Mouse (Mus musculus) kidney, embryonic 16.5 days (tissue): ENCODE data around the gene Tmeff1. TPM values are rescaled to one million over a fixed set of nuclear protein-coding genes. Genes with fewer than 3 reads are reported as not detected.
A peak's percentile ranks its signal among the peaks of the same experiment; 100 is the strongest.

Experiments used
- ATAC-seq: fragments of 200-750 bp; cut with Nextera tagmentation; 2 replicates; pipeline ENCODE4 v1.8.0; 2017; ENCODE audit warnings: moderate TSS enrichment; ENCODE audit not compliant: low FRiP score, low TSS enrichment
- H3K27ac ChIP-seq: fragments of 300-500 bp; sonication (generic); 2 replicates; pipeline ENCODE4 v1.5.1; 2014; ENCODE audit warnings: low read length
- H3K27me3 ChIP-seq: fragments of 300-500 bp; sonication (generic); 2 replicates; pipeline ENCODE4 v1.6.1; 2014; ENCODE audit warnings: low read length, control low read depth, mixed read lengths; ENCODE audit not compliant: insufficient read depth
- H3K36me3 ChIP-seq: fragments of 300-500 bp; sonication (generic); 2 replicates; pipeline ENCODE4 v1.6.1; 2014; ENCODE audit warnings: low read length, control low read depth, mixed read lengths; ENCODE audit not compliant: insufficient read depth
- H3K4me1 ChIP-seq: fragments of 300-500 bp; sonication (generic); 2 replicates; pipeline ENCODE4 v1.6.1; 2014; ENCODE audit warnings: low read length, control low read depth, mixed read lengths; ENCODE audit not compliant: insufficient read depth
- H3K4me2 ChIP-seq: fragments of 300-500 bp; sonication (generic); replicated peaks from 2 replicates; pipeline ENCODE4 v1.6.1; 2014; ENCODE audit warnings: low read depth, low read length
- H3K4me3 ChIP-seq: fragments of 300-500 bp; sonication (generic); 2 replicates; pipeline ENCODE4 v1.5.1; 2014; ENCODE audit warnings: mild to moderate bottlenecking, low read length
- H3K9ac ChIP-seq: fragments of 300-500 bp; sonication (generic); replicated peaks from 2 replicates; pipeline ENCODE4 v1.6.1; 2014; ENCODE audit warnings: low read length
- H3K9me3 ChIP-seq: fragments of 300-500 bp; sonication (generic); 2 replicates; pipeline ENCODE4 v1.6.1; 2016; ENCODE audit warnings: low read length, control low read depth
- WGBS: fragments of 180-500 bp; shearing (Covaris S2); extraction: QIAGEN DNeasy Blood & Tissue Kit; methylation state at CpG from one replicate; pipeline ENCODE4 v1.1.7; 2014; 5-methylcytosine and 5-hydroxymethylcytosine counted together
- polyA plus RNA-seq: library from polyadenylated mRNA; unstranded; fragments of >200 nt; fragmentation: Nextera tagmentation; extraction: Ambion mirVana; gene quantifications from 2 replicates; pipeline ENCODE4 v1.2.1, GENCODE M21; 2015

Gene Tmeff1
- polyA plus RNA-seq, 1 experiment from 2014 or later, result 19.8 TPM

DNA sequence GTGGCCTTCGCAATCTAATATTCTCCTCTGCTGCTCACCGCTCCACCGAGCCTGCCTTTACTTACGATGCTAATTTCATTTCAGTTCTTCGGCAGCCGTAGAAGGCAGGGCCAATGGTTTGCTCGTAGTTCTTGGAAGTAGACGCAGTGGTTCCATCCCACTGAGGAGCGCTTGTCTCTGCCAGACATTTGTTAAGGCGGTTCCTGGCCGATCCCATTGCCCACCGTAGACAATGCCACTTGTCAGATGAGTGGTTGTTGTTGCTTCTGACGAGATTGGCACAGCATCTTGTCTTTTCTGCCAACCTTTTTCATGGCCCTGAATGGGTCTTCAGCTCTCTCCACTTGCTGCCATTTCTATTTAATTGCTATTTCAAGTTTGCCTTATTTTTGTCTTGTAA, 44.5 kb downstream of the Tmeff1 start:
- peaks cover 36% of the 10 kb centered on the region for H3K36me3 ChIP-seq
- no peak overlapping the region for H3K4me2 ChIP-seq
- H3K9me3 ChIP-seq, result no peaks in the 10 kb centered on the region; the same call in 1 of the 2 replicates
- 93% methylated on average over 13 of the region's 13 CpGs for WGBS
- no peak overlapping the region for H3K9ac ChIP-seq
- no peak overlapping the region for H3K4me3 ChIP-seq
- H3K4me1 ChIP-seq, result peaks cover 12% of the 10 kb centered on the region; the same call in 1 of the 2 replicates
- H3K27me3 ChIP-seq, result no peaks in the 10 kb centered on the region
- no peak overlapping the region for H3K27ac ChIP-seq
- no peak for ATAC-seq

DNA sequence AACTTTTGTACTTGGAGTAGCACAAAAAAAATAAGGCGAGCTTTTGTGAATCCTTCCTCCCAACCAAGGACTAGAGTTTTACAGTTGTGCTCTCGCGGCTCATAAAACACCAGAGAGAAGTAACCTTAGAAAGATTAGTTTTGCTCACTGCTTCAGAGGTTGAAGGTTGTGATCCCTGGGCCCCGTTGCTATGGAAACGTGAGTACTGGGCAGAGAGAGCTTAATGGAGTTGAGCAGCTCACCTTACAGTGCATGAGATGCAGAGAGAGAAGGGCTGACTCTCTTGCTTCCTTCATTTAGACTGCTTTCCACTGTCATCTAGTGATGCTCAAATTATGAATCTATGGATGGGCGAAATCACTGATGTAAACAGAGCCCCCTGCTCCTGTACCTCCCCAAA, 48.6 kb downstream of the Tmeff1 start:
- Histone ChIP-seq H3K27ac (no peak overlapping the region), H3K27me3 (no peaks in the 10 kb centered on the region), H3K4me2 (no peak overlapping the region), H3K9ac (no peak overlapping the region), H3K4me3 (no peak overlapping the region), H3K36me3 (peaks cover 27% of the 10 kb centered on the region), H3K4me1 (peaks cover 7% of the 10 kb centered on the region; the same call in 1 of the 2 replicates), H3K9me3 (no peaks in the 10 kb centered on the region)
- 28% methylated on average over 6 of the region's 6 CpGs for WGBS
- peak; percentile 82 for ATAC-seq

DNA sequence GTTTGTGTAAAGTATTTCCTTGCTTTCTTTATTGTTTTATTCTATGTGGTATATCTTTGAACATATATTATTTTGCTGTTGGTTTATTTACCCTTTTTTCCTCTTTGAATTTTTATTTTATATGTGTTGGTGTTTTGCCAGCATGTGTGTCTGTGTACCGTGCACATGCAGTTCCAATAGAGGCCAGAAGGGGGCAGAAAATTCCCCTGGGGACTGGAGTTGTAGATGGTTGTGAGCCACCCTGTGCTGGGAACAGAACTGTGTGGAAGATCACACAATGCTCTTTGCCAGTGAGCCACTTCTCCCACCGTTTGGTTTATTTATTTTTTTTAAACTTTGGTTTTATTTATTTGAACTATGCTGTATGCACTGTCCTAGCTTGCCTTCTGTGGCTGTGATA, 49.1 kb downstream of the Tmeff1 start:
- no peak overlapping the region for H3K9ac ChIP-seq
- 48% methylated on average over 2 of the region's 2 CpGs for WGBS
- no peak overlapping the region for H3K4me2 ChIP-seq
- H3K27ac ChIP-seq, result no peak overlapping the region
- peaks cover 21% of the 10 kb centered on the region for H3K36me3 ChIP-seq
- H3K9me3 ChIP-seq, result no peaks in the 10 kb centered on the region
- ATAC-seq, result peak; percentile 22; the same call in 1 of the 2 replicates
- no peak overlapping the region for H3K4me3 ChIP-seq
- peaks cover 7% of the 10 kb centered on the region; the same call in 1 of the 2 replicates for H3K4me1 ChIP-seq
- no peaks in the 10 kb centered on the region for H3K27me3 ChIP-seq

DNA sequence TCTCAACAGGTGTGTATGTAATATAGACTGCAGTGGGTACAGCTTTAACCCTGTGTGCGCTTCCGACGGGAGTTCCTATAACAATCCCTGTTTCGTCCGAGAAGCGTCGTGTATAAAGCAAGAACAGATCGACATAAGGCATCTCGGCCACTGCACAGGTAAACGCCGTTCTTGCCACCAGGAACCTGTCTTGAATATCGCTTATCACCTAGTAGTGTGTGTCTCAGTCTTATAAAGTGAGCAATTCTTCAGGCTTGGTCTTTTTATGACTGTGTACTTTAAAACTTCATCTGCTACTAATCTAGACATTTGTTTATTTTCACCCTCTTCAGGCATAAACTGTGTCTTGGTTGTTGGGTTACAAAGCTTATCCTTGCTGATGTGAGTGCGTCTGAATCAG, 51.9 kb downstream of the Tmeff1 start:
- Histone ChIP-seq H3K4me2 (no peak overlapping the region), H3K4me3 (no peak overlapping the region), H3K27me3 (no peaks in the 10 kb centered on the region), H3K9ac (no peak overlapping the region), H3K9me3 (no peaks in the 10 kb centered on the region), H3K36me3 (peaks cover 22% of the 10 kb centered on the region), H3K4me1 (peaks cover 4% of the 10 kb centered on the region; the same call in 1 of the 2 replicates), H3K27ac (no peak overlapping the region)
- no peak for ATAC-seq
- 91% methylated on average over 13 of the region's 13 CpGs for WGBS

DNA sequence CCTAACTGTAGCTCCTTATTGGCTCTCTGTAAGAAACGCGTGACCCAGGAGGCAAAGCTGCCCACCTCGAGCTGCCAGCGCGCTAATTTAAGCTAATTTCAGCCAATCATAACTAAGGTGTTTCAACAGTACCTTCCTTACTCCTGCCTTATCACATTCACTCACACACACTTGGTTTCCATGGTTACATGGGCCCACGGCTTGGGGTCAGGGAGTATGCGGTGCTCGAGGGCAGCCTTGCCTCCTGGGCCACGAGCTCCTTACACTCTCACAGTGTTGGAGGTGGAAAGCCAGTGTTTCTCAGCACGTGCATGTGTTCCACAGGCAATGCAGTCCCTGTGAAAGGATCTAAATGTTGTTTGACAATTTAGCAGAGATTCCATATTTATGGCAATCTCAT, 53.2 kb downstream of the Tmeff1 start:
- ATAC-seq, result no peak
- no peaks in the 10 kb centered on the region for H3K27me3 ChIP-seq
- no peak overlapping the region for H3K9ac ChIP-seq
- H3K36me3 ChIP-seq, result peaks cover 22% of the 10 kb centered on the region
- no peaks in the 10 kb centered on the region; the same call in 1 of the 2 replicates for H3K4me1 ChIP-seq
- 72% methylated on average over 10 of the region's 10 CpGs for WGBS
- no peak overlapping the region for H3K4me2 ChIP-seq
- no peak overlapping the region for H3K27ac ChIP-seq
- H3K4me3 ChIP-seq, result no peak overlapping the region
- no peaks in the 10 kb centered on the region for H3K9me3 ChIP-seq

DNA sequence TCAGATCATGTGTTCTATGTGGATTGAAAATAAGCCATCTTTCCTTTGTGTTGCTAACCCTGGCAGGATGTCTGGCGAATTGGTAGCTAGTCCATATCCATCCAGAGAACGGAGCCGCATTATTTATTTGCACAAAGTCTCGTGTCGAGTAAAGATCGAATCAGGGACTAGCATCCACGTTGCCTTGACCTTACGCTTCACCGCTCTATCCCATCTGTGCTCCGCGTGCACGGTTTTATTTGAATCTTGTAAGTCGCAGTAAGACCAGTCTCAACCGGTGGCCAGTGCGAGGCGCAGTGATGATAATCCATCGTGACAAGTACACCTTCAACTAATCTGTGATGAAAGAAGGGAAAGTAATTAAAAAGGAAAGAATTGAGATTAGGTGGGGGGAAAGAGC, 54.5 kb downstream of the Tmeff1 start:
- no peak overlapping the region for H3K4me3 ChIP-seq
- H3K36me3 ChIP-seq, result peaks cover 24% of the 10 kb centered on the region
- H3K27me3 ChIP-seq, result no peaks in the 10 kb centered on the region
- no peak overlapping the region for H3K9ac ChIP-seq
- no peaks in the 10 kb centered on the region for H3K4me1 ChIP-seq
- H3K4me2 ChIP-seq, result no peak overlapping the region
- H3K27ac ChIP-seq, result no peak overlapping the region
- 94% methylated on average over 17 of the region's 17 CpGs for WGBS
- H3K9me3 ChIP-seq, result no peaks in the 10 kb centered on the region
- ATAC-seq, result no peak

DNA sequence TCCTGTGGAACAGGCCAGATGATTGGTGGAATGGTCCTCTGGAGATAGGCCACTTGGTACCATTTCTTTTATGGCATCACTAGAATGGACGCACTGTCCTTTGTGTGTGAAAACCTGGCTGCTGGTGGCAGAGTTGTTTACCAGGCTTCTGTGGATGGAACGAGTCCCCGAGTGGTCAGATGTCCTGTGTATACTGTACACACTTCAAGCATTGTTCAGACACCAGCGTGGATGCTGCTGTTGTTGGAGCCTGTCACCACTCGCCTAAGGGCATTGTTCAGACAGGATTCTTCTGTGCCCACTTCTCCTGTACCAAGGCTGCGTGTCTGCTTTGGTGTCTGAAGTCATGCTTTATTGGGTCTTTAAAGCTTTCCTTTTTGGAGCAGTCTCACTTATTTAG, 58.8 kb downstream of the Tmeff1 start:
- peaks cover 35% of the 10 kb centered on the region for H3K36me3 ChIP-seq
- ATAC-seq, result no peak
- no peaks in the 10 kb centered on the region for H3K27me3 ChIP-seq
- H3K9ac ChIP-seq, result no peak overlapping the region
- H3K4me3 ChIP-seq, result no peak overlapping the region
- H3K4me2 ChIP-seq, result no peak overlapping the region
- no peak overlapping the region for H3K27ac ChIP-seq
- WGBS, result 93% methylated on average over 6 of the region's 6 CpGs
- H3K9me3 ChIP-seq, result no peaks in the 10 kb centered on the region
- H3K4me1 ChIP-seq, result no peaks in the 10 kb centered on the region

DNA sequence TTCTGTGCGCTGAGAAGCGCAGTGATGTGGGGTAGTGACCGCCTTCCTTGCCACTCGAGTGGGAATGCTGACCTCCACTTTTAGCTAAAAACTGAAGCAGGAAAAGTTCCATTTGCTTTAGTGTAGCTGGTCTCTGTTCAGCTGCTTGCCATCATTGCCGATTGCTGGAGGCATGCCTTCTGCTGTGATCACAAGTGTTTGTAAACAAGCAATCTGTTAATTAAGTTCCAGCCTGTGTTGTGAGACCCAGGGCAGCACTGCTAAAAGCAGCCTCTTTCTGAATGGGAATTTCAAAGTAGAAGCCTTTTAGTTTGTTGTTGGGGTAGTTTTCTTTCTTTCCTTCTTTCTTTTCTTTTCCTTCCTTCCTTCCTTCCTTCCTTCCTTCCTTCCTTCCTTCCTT, 61.2 kb downstream of the Tmeff1 start:
- H3K27ac ChIP-seq, result no peak overlapping the region
- WGBS, result 94% methylated on average over 5 of the region's 5 CpGs
- ATAC-seq, result no peak
- H3K9me3 ChIP-seq, result no peaks in the 10 kb centered on the region
- H3K27me3 ChIP-seq, result no peaks in the 10 kb centered on the region
- no peaks in the 10 kb centered on the region for H3K4me1 ChIP-seq
- no peak overlapping the region for H3K4me3 ChIP-seq
- no peak overlapping the region for H3K9ac ChIP-seq
- peaks cover 41% of the 10 kb centered on the region for H3K36me3 ChIP-seq
- H3K4me2 ChIP-seq, result no peak overlapping the region

DNA sequence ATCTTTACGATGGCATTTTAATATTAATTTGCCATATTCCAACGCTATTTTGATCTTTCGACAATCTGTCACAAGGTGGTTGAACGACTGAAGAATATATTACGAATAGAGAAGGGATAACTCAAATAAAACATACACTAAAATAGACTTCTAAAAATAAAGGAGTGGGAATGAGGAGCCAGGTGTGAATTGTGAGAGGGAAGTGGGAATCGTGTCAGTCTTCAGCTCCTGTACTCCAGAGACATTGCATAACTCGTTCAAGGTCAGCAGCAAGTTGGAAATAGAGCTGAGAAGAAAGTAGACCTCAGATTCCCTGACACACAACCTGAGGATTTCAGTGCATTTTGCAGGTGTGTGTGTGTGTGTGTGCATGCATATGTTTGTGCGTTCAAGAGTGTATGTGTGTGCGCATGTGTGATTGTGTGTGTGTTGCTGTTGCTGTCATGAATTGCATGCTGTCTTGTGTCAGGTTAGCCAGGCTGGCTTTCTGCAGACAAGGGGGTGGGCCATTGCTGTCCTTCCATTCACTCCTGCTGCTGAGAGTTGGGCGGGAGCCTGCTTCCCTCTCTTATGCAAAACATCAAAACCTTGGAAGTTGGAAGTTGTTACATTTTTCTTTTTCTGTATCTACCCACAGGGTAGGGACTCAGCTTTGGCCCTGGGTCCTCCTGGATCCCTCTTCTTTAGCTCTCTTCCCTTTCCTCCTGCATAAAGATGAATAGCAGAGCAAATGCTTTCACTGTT, 65.8 kb downstream of the Tmeff1 start:
- Histone ChIP-seq H3K4me3 (no peak overlapping the region), H3K4me2 (no peak overlapping the region), H3K27ac (no peak overlapping the region), H3K9me3 (no peaks in the 10 kb centered on the region), H3K9ac (no peak overlapping the region), H3K36me3 (peaks cover 38% of the 10 kb centered on the region), H3K4me1 (no peaks in the 10 kb centered on the region), H3K27me3 (no peaks in the 10 kb centered on the region)
- ATAC-seq, result no peak
- WGBS, result 92% methylated on average over 10 of the region's 10 CpGs

DNA sequence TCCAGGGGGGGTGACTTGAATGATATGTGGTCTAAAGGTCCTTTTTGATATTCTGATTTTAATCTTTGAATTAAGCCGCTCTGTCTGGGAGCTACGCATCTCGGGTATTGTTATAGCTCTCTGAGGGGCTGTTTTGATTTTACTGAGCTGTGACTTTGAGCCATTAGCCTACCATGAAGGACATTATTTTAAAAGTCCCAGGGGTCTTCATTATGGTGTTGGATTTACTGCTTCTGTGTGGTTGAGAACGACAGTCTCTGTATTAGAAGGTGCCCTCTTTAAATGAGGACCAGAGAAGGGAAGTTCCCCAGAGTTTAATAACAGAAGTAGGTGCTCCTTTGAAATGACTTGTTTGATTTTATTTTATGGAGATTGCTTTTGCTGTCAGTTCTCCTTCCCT, 69.1 kb downstream of the Tmeff1 start:
- Histone ChIP-seq H3K9ac (no peak overlapping the region), H3K27ac (no peak overlapping the region), H3K4me3 (no peak overlapping the region), H3K9me3 (no peaks in the 10 kb centered on the region), H3K27me3 (no peaks in the 10 kb centered on the region), H3K4me1 (no peaks in the 10 kb centered on the region), H3K36me3 (peaks cover 50% of the 10 kb centered on the region), H3K4me2 (no peak overlapping the region)
- no peak for ATAC-seq
- WGBS, result 62% methylated on average over 4 of the region's 4 CpGs
